Mouse (Mus musculus) embryo, embryonic 9.5 days (tissue): ENCODE measurements around the gene Cep97.
A peak's percentile ranks its signal among the peaks of the same experiment; 100 is the strongest.
"Not testable (repeated sequence)": the region's sequence is repeated elsewhere in the genome, so short reads cannot be mapped to it uniquely, and the experiment has no call there.

Experiments used
- DNase-seq: peaks from one replicate; pipeline ENCODE4 v3.0.0-alpha.2; 2017; ENCODE audit errors: extremely low spot score

The Cep97 gene

DNA sequence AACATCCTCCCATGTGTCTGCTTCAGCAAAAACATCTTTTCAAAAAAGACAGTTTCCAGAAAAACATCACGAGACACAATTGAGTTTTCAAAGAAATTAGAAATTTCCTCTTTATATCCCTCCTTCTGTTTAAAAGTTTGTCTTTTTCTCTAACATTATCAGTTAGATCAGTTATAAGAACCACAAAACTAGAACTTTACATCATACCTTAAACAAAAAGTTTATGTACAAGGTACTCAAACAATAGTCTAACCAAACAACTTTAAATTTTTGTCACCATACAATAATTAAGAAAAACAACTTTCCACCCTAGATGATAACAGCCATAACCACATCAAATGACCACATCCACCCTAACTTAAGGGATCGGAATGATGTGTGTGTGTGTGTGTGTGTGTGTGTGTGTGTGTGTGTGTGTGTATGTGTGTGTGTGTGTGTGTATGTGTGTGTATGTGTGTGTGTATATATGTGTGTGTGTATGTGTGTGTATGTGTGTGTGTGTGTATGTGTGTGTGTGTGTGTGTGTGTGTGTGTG, 13.3 kb upstream of the Cep97 start:
- not testable (repeated sequence) for DNase-seq

- DNase-seq: no peak
Observed at GRCm38 (mm10) chr16:55947266-55947665, 12.6 kb upstream of the Cep97 start.

GRCm38 (mm10) chr16:55940781-55941180, 6.1 kb upstream of the Cep97 start:
- no peak for DNase-seq

DNA sequence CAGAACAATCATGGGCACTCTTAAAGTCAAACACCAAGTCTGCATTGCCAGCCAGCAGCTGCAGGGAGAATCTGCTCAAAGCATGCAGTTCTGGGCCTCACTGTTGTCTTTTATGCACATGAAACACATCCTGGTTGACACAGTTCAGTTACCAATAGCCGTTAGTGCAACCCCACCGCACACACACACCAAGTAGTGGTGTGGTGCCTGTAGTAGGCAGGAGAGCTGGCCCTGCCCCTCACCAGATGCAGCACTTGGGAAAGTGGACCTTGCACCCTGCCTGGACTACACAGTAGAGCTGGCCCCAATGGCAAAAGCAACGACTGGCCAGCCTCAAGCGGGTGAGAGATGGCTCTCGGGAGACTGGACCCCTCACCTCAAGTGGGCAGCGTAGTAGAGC, 5.0 kb upstream of the Cep97 start:
- DNase-seq: no peak

- no peak for DNase-seq
Observed at GRCm38 (mm10) chr16:55938761-55939160, 4.1 kb upstream of the Cep97 start.

- DNase-seq: no peak
Observed at GRCm38 (mm10) chr16:55933681-55934343, 843 bp downstream of the Cep97 start.

- no peak for DNase-seq
Observed at GRCm38 (mm10) chr16:55924010-55924409, 10.6 kb downstream of the Cep97 start.

GRCm38 (mm10) chr16:55922079-55922478, 12.6 kb downstream of the Cep97 start:
- DNase-seq: no peak

GRCm38 (mm10) chr16:55914716-55915115, 19.9 kb downstream of the Cep97 start:
- DNase-seq: no peak

GRCm38 (mm10) chr16:55910208-55910793, 24.4 kb downstream of the Cep97 start:
- DNase-seq: no peak

GRCm38 (mm10) chr16:55906928-55907679, 27.6 kb downstream of the Cep97 start:
- no peak for DNase-seq

DNA sequence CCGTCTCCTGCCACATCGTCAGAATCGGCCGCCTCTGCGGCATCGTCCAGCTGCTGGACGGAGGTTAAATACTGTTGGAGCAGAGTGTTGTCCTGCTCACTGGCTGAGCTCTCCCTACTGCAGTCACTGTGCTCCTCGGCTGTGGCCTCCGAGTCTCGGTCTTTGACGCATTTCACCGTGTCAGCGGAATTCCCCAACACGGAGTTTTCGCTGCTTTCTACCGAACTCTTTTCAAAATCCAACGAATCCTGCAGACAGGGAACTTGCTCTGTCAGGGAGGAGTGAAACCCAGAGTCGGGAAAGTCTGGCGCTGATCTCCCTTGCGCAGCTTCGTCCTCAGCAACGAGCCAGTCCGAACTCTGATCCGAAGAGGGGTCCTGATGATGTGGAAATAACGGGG, 29.3 kb downstream of the Cep97 start:
- no peak for DNase-seq

DNA sequence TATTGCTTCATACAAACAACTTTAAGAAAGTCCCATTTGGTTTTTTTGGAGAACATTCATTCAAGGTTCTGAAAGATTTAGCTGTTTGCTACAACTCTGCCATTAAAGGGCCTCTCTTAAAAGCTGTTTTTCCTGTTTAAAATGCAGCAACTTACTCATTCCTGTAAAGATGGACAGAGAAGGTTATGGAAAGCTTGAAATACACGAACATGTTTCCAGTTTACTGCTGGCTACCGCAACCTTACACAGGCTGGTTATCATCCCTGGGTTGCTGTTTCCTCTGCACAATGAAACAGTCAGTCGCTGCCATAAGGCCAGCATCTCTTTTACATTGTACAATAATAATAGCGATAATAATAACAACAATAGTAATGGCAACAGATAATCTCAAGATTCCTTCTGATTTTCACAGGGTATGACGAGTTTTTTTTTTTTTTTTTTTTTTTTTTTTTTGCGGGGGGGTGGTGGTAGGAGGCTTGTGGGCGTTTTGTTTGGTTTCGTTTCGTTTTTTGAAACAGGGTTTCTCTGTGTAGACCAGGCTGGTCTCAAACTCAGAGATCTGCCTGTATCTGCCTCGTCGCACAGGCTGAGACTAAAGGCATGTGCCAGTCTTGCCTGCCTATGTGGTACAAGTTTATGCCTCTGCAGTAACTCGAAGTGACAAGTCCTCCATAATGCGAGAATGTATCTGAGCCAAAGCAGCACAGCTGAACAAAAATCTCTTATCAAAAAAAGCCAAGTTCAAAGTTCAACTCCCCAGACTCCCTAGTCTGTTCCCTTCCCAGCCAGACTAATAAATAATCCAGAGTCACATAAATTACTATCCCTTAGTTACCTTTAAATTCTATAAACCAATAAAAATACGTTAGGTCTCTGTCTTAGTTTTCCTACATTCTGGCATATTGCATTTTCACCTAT, 32.6 kb downstream of the Cep97 start:
- no peak for DNase-seq

- no peak for DNase-seq
Observed at GRCm38 (mm10) chr16:55898385-55899002, 36.2 kb downstream of the Cep97 start.

GRCm38 (mm10) chr16:55895651-55896095, 39.0 kb downstream of the Cep97 start:
- no peak for DNase-seq

DNA sequence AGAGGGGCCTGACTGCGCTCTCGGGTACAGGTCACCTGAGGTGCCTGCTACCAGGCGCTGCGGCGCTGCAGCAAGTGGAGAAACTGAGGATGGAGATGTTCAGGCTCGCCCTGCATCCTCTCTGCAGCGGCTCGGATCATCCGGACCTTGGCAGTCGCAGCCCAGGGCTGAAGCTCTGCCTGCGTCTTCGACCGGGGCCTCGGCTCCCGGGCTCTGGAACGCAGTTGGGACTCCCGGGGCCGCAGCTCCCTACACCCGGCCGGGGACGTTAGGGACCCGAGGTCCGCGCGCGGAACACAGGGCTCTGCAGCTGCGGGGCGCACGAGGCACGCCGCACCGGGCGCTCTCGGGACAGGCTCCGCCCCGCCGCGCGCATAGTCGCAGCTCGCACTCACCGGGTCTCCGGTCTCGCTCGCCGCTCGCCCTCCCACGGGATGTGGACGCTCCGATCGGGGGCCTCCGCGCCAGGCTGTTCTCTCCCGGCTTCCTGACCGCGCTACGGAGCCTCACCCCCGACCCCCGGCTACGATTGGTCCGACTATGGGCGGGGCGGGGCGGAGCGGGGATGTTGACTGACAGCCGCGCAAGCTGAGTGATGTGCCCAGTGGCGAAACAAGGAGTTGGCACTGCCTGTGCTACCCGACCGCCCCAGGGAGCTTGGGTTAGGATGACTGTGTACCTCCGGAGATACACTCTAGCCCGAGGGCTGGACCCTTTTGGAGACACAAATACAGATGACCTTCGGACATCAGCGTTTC, 39.6 kb downstream of the Cep97 start, which contains the start of gene Nxpe3:
Gene Nxpe3, minus strand, starts transcription at position 393 of the 758 bp plus-strand sequence.
- peak; percentile 92 for DNase-seq

DNA sequence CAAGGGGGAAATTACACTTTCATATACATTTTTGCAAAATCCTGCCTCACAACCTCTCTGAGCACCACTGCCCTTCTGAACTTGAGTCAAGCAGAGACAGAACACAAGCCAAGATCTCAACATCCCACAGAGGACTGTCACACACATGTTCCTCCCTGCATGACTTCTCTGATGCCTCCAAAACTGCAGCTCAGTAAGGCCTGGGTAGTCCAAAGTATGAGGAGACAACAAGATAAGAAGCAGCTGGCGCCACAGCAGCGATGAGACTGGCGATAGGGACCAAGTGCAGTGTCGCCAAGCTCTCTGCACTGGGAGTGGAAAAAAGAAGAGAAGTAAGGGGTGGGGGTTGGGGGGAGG, 40.1 kb downstream of the Cep97 start:
- no peak for DNase-seq

- DNase-seq: no peak
Observed at GRCm38 (mm10) chr16:55893410-55894107, 41.1 kb downstream of the Cep97 start.

- no peak for DNase-seq
Observed at GRCm38 (mm10) chr16:55892484-55892883, 42.2 kb downstream of the Cep97 start.

- DNase-seq: no peak
Observed at GRCm38 (mm10) chr16:55891346-55891745, 43.3 kb downstream of the Cep97 start.
